Mouse (Mus musculus) erythroblast, adult 5-6 weeks (primary cell): ENCODE measurements around the gene Casp4. TPM values are rescaled to one million over a fixed set of nuclear protein-coding genes. Genes with fewer than 3 reads are reported as not detected.

ENCODE experiments used
- ATAC-seq: replicated peaks from 2 replicates; pipeline ENCODE4 v1.8.0; 2016; ENCODE audit warnings: moderate number of reproducible peaks, mild to moderate bottlenecking, moderate TSS enrichment, inconsistent platforms; ENCODE audit not compliant: poor library complexity, low FRiP score, severe bottlenecking
- total RNA-seq, 2 experiments: library from RNA; stranded (forward) in 1 of 2; stranded (reverse) in 1 of 2; fragments of 150-400 nt in 1 of 2; fragments of 200-764, 138-1000 nt in 1 of 2; gene quantifications; 2 replicates each; pipeline versions ENCODE4 v1.2.3 to v1.2.4; 2015 to 2017; ENCODE audit warnings: low replicate concordance in 2 of 2

Gene Casp4
- total RNA-seq, 2 experiments from 2014 or later: 9.1 to 18.3 TPM

DNA sequence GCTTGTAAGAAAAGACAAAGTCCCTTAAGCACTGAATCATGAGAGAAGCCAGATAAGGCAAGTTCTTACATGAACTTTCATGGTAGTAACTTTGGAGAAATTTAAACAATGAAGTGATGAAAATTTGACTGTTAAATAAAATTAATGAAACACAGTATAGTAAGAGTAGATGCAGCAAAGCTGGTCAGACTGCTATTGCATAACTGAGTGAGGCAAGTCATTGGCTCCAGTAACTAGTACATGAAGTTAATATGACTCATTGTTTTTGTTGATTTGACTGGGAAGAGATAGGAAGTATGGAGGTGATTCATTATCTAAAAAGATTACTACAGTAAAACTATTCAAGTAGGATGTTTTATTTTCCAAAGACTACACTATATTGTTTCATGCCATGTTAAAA, 48.2 kb downstream of the Casp4 start:
- ATAC-seq: no peak

Other genes with a start within 250 kb of the Casp4 start
- gene Casp1, start 10.3 kb upstream of the Casp4 start, total RNA-seq (2015; ENCODE audit: low replicate concordance): 14.2 and 35.0 TPM in 2 replicates
- 5.9 and 8.6 TPM in 2 replicates for gene Casp1, start 10.3 kb upstream of the Casp4 start, total RNA-seq (2017; ENCODE audit: low replicate concordance)
- not detected in 2 replicates for gene Casp12, start 36.6 kb downstream of the Casp4 start, total RNA-seq (2015; ENCODE audit: low replicate concordance)
- gene Casp12, start 36.6 kb downstream of the Casp4 start, total RNA-seq (2017; ENCODE audit: low replicate concordance): 0.28 and 1.9 TPM in 2 replicates